Mouse (Mus musculus) kidney, adult 2 months (tissue): Measurements from ENCODE around the gene Crybg1. TPM values are rescaled to one million over a fixed set of nuclear protein-coding genes. Genes with fewer than 3 reads are reported as not detected.

Source experiments
- DNase-seq: peaks from one replicate; pipeline ENCODE4 v3.0.0; 2021
- H3K27ac ChIP-seq: fragments of 200-500 bp; 2 replicates; pipeline ENCODE4 v1.5.1; 2012; ENCODE audit warnings: low read depth, low read length, control low read depth, inconsistent platforms; ENCODE audit not compliant: insufficient read depth
- H3K27me3 ChIP-seq: fragments of 200-500 bp; replicated peaks from 2 replicates; pipeline ENCODE4 v1.6.1; 2012; ENCODE audit warnings: mild to moderate bottlenecking, moderate library complexity, low read length, inconsistent platforms; ENCODE audit not compliant: control insufficient read depth, insufficient read depth
- H3K36me3 ChIP-seq: fragments of 200-500 bp; 2 replicates; pipeline ENCODE4 v1.6.1; 2012; ENCODE audit warnings: mild to moderate bottlenecking, moderate library complexity, low read length, inconsistent platforms; ENCODE audit not compliant: control insufficient read depth, insufficient read depth
- H3K4me1 ChIP-seq: fragments of 200-500 bp; 2 replicates; pipeline ENCODE4 v1.6.1; 2011; ENCODE audit warnings: low read length; ENCODE audit not compliant: control insufficient read depth, insufficient read depth
- H3K4me3 ChIP-seq: fragments of 200-500 bp; 2 replicates; pipeline ENCODE4 v1.5.1; 2011; ENCODE audit warnings: mild to moderate bottlenecking, low read depth, low read length, control low read depth; ENCODE audit not compliant: insufficient read depth
- CTCF ChIP-seq: fragments of 200-500 bp; conservative IDR thresholded peaks from 2 replicates; pipeline ENCODE4 v1.5.1; 2011; ENCODE audit warnings: low read depth, mild to moderate bottlenecking, control low read depth, low read length, moderate library complexity, mixed read lengths; ENCODE audit not compliant: insufficient read depth, insufficient read length
- POLR2A ChIP-seq: fragments of 200-500 bp; IDR thresholded peaks from one replicate; pipeline ENCODE4 v1.6.1; 2011; ENCODE audit warnings: low read depth, low read length, control low read depth
- WGBS: fragments of 180-500 bp; shearing (Covaris S2); methylation state at CpG from one replicate; pipeline ENCODE4 v1.1.7; 2018; 5-methylcytosine and 5-hydroxymethylcytosine counted together
- polyA plus RNA-seq: library from polyadenylated mRNA; depleted of rRNA; stranded (reverse); fragments of >200 nt; gene quantifications from 2 replicates; pipeline ENCODE4 v1.2.3, GENCODE M21; 2012

Crybg1 gene
- polyA plus RNA-seq, 1 experiment, result 4.5 TPM

DNA sequence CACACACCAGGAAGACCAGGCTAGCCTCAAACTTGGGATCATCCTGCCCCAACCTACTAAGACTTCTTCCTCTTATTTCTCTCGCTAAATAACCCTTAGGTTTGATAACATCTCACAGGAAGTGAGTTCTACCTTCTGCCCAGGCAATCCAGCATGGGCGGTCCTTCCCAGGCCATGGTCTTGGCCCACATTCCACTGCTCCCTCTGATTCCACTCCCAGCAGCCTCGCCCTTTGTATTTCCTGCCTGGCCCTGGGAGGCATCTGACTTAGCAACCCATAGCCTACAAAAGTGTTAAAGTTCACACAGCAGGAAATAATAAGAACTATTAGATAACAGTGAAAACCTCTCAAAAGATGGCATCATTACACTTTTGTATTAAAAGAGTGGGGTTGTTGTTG is 171.3 kb downstream of the Crybg1 start:
- 35% methylated on average over 3 of the region's 3 CpGs for WGBS
- Histone ChIP-seq H3K4me1 (no peaks in the 10 kb centered on the region), H3K4me3 (no peak overlapping the region), H3K27ac (no peak overlapping the region), H3K27me3 (no peaks in the 10 kb centered on the region), H3K36me3 (no peaks in the 10 kb centered on the region)
- DNase-seq, result peak; percentile 81
- no peak for TF ChIP-seq CTCF
- no peak for TF ChIP-seq POLR2A

- no peak overlapping the region for H3K27ac ChIP-seq
- no peaks in the 10 kb centered on the region for H3K4me1 ChIP-seq
- WGBS, result 41% methylated on average over 2 of the region's 2 CpGs
- H3K27me3 ChIP-seq, result no peaks in the 10 kb centered on the region
- DNase-seq, result no peak
- TF ChIP-seq POLR2A, result no peak
- no peak for TF ChIP-seq CTCF
- H3K36me3 ChIP-seq, result no peaks in the 10 kb centered on the region
- H3K4me3 ChIP-seq, result no peak overlapping the region
Measured at GRCm38 (mm10) chr10:43973244-43973643, 175.4 kb downstream of the Crybg1 start.

- H3K36me3 ChIP-seq, result no peaks in the 10 kb centered on the region
Measured at GRCm38 (mm10) chr10:43964943-43965342, 183.7 kb downstream of the Crybg1 start.

DNA sequence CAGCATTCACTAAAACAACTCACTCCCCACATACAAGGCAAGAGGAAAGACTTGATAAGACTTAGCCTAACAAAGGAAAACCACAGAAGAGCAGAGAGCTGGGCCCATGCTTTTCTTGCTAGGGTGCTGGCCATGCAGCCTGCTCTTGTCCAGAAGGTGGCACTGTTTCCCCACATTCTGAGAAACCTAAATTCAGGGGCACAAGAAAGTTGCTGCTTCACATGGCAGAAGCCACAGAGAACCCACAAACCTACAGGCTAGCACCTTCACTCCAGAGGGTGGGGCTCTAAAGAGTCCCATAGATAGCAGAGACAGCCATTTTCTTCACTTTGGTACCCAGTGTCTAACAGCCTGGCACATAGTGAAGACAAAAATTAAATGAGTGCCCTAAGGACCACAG is 194.7 kb downstream of the Crybg1 start:
- Histone ChIP-seq H3K36me3 (no peaks in the 10 kb centered on the region), H3K4me3 (no peak overlapping the region), H3K4me1 (no peaks in the 10 kb centered on the region), H3K27ac (no peak overlapping the region), H3K27me3 (no peaks in the 10 kb centered on the region)
- TF ChIP-seq POLR2A (no peak), CTCF (peak; percentile 88)
- peak; percentile 54 for DNase-seq

More at GRCm38 (mm10) chr10:43964943-43965342, 183.7 kb downstream of the Crybg1 start:
- TF ChIP-seq CTCF (no peak), POLR2A (no peak)
- Histone ChIP-seq H3K27ac (no peak overlapping the region), H3K4me1 (peaks cover 4% of the 10 kb centered on the region; the same call in 1 of the 2 replicates), H3K4me3 (no peak overlapping the region), H3K27me3 (no peaks in the 10 kb centered on the region)
- DNase-seq, result no peak
- 73% methylated on average over 2 of the region's 2 CpGs for WGBS

DNA sequence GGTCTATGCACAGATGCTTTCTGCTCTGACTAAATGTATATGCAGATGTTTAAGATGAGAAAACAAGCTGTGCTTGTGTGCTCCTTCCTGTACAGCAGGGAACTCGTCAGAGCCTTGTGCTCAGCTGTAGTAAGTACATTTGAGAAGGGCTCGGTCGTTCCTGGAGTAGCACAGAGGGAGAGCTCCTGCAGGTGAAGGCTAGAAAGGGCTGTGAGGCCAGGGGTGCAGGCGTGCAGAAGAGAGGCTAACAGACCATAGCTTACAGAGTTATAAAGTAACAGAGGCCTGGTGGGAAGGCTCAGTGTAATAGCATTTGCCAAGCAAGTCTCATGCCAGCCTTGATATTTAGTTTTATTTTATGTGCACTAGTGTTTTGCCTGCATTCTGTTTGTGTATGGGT is 203.2 kb downstream of the Crybg1 start:
- H3K27me3 ChIP-seq, result no peaks in the 10 kb centered on the region
- H3K27ac ChIP-seq, result no peak overlapping the region
- no peaks in the 10 kb centered on the region for H3K36me3 ChIP-seq
- no peak for TF ChIP-seq POLR2A
- no peak for TF ChIP-seq CTCF
- no peak overlapping the region for H3K4me3 ChIP-seq
- DNase-seq, result peak; percentile 45
- peaks cover 17% of the 10 kb centered on the region for H3K4me1 ChIP-seq
- WGBS, result 42% methylated on average over 4 of the region's 4 CpGs

DNA sequence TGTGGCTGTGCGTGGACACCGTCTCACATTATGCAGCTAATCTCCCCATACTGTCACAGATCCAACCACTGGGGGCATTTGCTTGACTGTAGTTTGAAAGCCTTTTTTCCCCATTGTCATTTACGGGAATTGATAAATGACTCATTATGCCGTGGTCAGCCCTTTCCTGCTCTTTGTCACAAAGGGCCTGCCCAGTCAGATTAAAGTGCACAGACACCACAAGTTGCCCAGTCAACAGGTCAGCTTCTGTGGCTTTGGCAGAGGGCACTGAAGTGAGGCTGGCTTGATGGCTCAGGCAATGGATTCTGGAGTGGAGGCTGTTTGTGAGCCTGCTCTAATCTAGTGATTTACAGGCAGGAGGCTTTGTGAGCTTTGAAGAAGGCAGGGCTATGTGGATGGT is 204.9 kb downstream of the Crybg1 start:
- no peaks in the 10 kb centered on the region for H3K27me3 ChIP-seq
- TF ChIP-seq CTCF (no peak), POLR2A (no peak)
- no peak overlapping the region for H3K4me3 ChIP-seq
- no peaks in the 10 kb centered on the region for H3K36me3 ChIP-seq
- WGBS, result 46% methylated on average over 4 of the region's 4 CpGs
- peak; percentile 60 for DNase-seq
- no peak overlapping the region for H3K27ac ChIP-seq
- peaks cover 17% of the 10 kb centered on the region for H3K4me1 ChIP-seq

DNA sequence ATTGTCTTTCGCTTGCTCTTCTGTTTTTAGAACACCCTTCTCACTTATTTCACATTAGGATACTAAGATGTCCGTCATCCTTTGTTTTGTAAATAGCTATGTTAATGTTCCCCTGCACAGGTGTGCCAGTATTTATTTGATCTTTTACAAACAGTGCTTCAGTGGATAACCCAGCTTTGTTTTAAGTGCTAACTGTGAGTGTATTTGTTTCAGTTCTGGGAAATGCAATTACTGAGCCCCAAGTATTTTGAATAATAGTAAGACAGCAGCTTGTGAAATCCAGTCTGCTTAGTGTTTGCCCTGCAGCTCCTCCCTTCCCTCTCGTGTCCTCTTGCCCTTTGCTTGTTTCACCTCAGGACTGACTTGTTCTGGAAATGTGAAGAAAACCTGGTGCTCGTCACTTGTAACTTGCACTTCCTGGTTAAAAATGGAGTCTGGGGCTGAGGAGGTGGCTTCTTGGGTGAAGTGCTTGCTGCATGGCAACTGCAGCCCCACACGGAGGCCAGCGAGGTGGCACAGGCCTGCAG is 209.5 kb downstream of the Crybg1 start:
- H3K36me3 ChIP-seq, result no peaks in the 10 kb centered on the region
- H3K4me1 ChIP-seq, result peaks cover 7% of the 10 kb centered on the region
- no peaks in the 10 kb centered on the region for H3K27me3 ChIP-seq
- DNase-seq, result peak; percentile 24
- H3K27ac ChIP-seq, result no peak overlapping the region
- H3K4me3 ChIP-seq, result no peak overlapping the region
- TF ChIP-seq POLR2A, result no peak
- no peak for TF ChIP-seq CTCF
- WGBS, result 69% methylated on average over 6 of the region's 6 CpGs

DNA sequence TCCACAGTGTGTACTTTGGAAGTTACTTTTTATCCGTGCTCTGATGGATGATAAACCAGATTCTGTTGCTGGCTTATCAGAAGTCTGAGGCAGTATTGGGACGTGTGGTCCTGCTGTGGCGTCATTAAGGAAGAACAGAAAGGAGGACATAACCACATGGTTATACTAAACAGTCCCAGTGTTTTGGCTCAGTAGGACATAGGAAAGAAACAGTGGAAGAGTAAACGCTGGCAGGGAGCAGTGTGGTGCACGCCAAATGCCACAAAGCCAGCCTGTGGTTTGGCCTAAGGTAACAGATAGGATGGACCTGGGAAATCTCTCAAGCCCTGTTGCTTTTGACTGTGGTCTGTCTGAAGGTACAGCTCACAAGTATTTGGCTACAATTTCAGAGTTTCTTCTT is 220.1 kb downstream of the Crybg1 start:
- WGBS, result 68% methylated on average over 5 of the region's 5 CpGs
- TF ChIP-seq POLR2A, result no peak
- TF ChIP-seq CTCF, result no peak
- Histone ChIP-seq H3K36me3 (no peaks in the 10 kb centered on the region), H3K4me3 (no peak overlapping the region), H3K27ac (no peak overlapping the region), H3K4me1 (no peaks in the 10 kb centered on the region), H3K27me3 (no peaks in the 10 kb centered on the region)
- peak; percentile 43 for DNase-seq
